Mouse (Mus musculus): Measurements from ENCODE around the gene Rpl10a. TPM values are rescaled to one million over a fixed set of nuclear protein-coding genes. Genes with fewer than 3 reads are reported as not detected.

Gene Rpl10a
- polyA plus RNA-seq, 1 experiment from 2014 or later = 604 TPM

- 54% methylated on average over 2 of the region's 2 CpGs for WGBS
- H3K27me3 ChIP-seq (replicated peaks; ENCODE audit: control insufficient read depth, insufficient read depth, low read length) = peaks cover 11% of the 10 kb centered on the region; the same call in 1 of the 2 replicates
- H3K4me2 ChIP-seq (ENCODE audit: low read depth, low read length) = no peak overlapping the region
- no peaks in the 10 kb centered on the region for H3K36me3 ChIP-seq (ENCODE audit: control insufficient read depth, insufficient read depth, low read length)
- no peak overlapping the region for H3K4me3 ChIP-seq (ENCODE audit: low read length)
- H3K9ac ChIP-seq (ENCODE audit: low read depth, low read length) = no peak overlapping the region
- H3K9me3 ChIP-seq (ENCODE audit: control insufficient read depth, low read length) = no peaks in the 10 kb centered on the region
- no peak overlapping the region for H3K27ac ChIP-seq (ENCODE audit: low read length)
- ATAC-seq = no peak
- H3K4me1 ChIP-seq (ENCODE audit: control insufficient read depth, insufficient read depth, low read length) = peaks cover 10% of the 10 kb centered on the region; the same call in 1 of the 2 replicates
Observed at GRCm38 (mm10) chr17:28371286-28371685, 43.0 kb downstream of the Rpl10a start.

- Histone ChIP-seq H3K4me2 (ENCODE audit: low read depth, low read length) (no peak overlapping the region), H3K36me3 (ENCODE audit: control insufficient read depth, insufficient read depth, low read length) (no peaks in the 10 kb centered on the region), H3K27me3 (replicated peaks; ENCODE audit: control insufficient read depth, insufficient read depth, low read length) (peaks cover 11% of the 10 kb centered on the region; the same call in 1 of the 2 replicates), H3K4me3 (ENCODE audit: low read length) (no peak overlapping the region), H3K4me1 (ENCODE audit: control insufficient read depth, insufficient read depth, low read length) (peaks cover 10% of the 10 kb centered on the region; the same call in 1 of the 2 replicates), H3K9ac (ENCODE audit: low read depth, low read length) (no peak overlapping the region), H3K9me3 (ENCODE audit: control insufficient read depth, low read length) (no peaks in the 10 kb centered on the region), H3K27ac (ENCODE audit: low read length) (no peak overlapping the region)
- ATAC-seq = no peak
- WGBS = 78% methylated on average over 1 of the region's 1 CpGs
Observed at GRCm38 (mm10) chr17:28371941-28372340, 43.7 kb downstream of the Rpl10a start.

- peaks cover 6% of the 10 kb centered on the region; the same call in 1 of the 2 replicates for H3K4me1 ChIP-seq (ENCODE audit: control insufficient read depth, insufficient read depth, low read length)
- WGBS = 16% methylated on average over 10 of the region's 10 CpGs
- H3K9me3 ChIP-seq (ENCODE audit: control insufficient read depth, low read length) = no peaks in the 10 kb centered on the region
- H3K4me2 ChIP-seq (ENCODE audit: low read depth, low read length) = no peak overlapping the region
- H3K27me3 ChIP-seq (replicated peaks; ENCODE audit: control insufficient read depth, insufficient read depth, low read length) = peaks cover 11% of the 10 kb centered on the region; the same call in 1 of the 2 replicates
- peak; percentile 48; the same call in 1 of the 2 replicates for ATAC-seq
- no peak overlapping the region for H3K27ac ChIP-seq (ENCODE audit: low read length)
- no peak overlapping the region for H3K9ac ChIP-seq (ENCODE audit: low read depth, low read length)
- no peak overlapping the region for H3K4me3 ChIP-seq (ENCODE audit: low read length)
- H3K36me3 ChIP-seq (ENCODE audit: control insufficient read depth, insufficient read depth, low read length) = no peaks in the 10 kb centered on the region
Observed at GRCm38 (mm10) chr17:28373821-28374220, 45.5 kb downstream of the Rpl10a start.

GRCm38 (mm10) chr17:28374494-28374893 lies 46.2 kb downstream of the Rpl10a start:
- H3K27ac ChIP-seq (ENCODE audit: low read length) = no peak overlapping the region
- H3K4me2 ChIP-seq (ENCODE audit: low read depth, low read length) = no peak overlapping the region
- no peak overlapping the region for H3K4me3 ChIP-seq (ENCODE audit: low read length)
- ATAC-seq = no peak
- 17% methylated on average over 15 of the region's 16 CpGs for WGBS
- peaks cover 11% of the 10 kb centered on the region; the same call in 1 of the 2 replicates for H3K27me3 ChIP-seq (replicated peaks; ENCODE audit: control insufficient read depth, insufficient read depth, low read length)
- peaks cover 6% of the 10 kb centered on the region; the same call in 1 of the 2 replicates for H3K4me1 ChIP-seq (ENCODE audit: control insufficient read depth, insufficient read depth, low read length)
- no peaks in the 10 kb centered on the region for H3K9me3 ChIP-seq (ENCODE audit: control insufficient read depth, low read length)
- H3K36me3 ChIP-seq (ENCODE audit: control insufficient read depth, insufficient read depth, low read length) = no peaks in the 10 kb centered on the region
- H3K9ac ChIP-seq (ENCODE audit: low read depth, low read length) = no peak overlapping the region

GRCm38 (mm10) chr17:28375592-28376061 lies 47.4 kb downstream of the Rpl10a start:
- peak; percentile 78 for ATAC-seq
- peaks cover 11% of the 10 kb centered on the region; the same call in 1 of the 2 replicates for H3K27me3 ChIP-seq (replicated peaks; ENCODE audit: control insufficient read depth, insufficient read depth, low read length)
- H3K4me3 ChIP-seq (ENCODE audit: low read length) = no peak overlapping the region
- H3K4me1 ChIP-seq (ENCODE audit: control insufficient read depth, insufficient read depth, low read length) = peaks cover 6% of the 10 kb centered on the region; the same call in 1 of the 2 replicates
- H3K27ac ChIP-seq (ENCODE audit: low read length) = no peak overlapping the region
- H3K36me3 ChIP-seq (ENCODE audit: control insufficient read depth, insufficient read depth, low read length) = no peaks in the 10 kb centered on the region
- H3K4me2 ChIP-seq (ENCODE audit: low read depth, low read length) = peak overlapping the region; percentile 6; the same call in 1 of the 2 replicates
- H3K9ac ChIP-seq (ENCODE audit: low read depth, low read length) = no peak overlapping the region
- WGBS = 7% methylated on average over 17 of the region's 17 CpGs
- H3K9me3 ChIP-seq (ENCODE audit: control insufficient read depth, low read length) = no peaks in the 10 kb centered on the region

GRCm38 (mm10) chr17:28380255-28380654 lies 52.0 kb downstream of the Rpl10a start:
- Histone ChIP-seq H3K27ac (ENCODE audit: low read length) (no peak overlapping the region), H3K4me1 (ENCODE audit: control insufficient read depth, insufficient read depth, low read length) (peaks cover 6% of the 10 kb centered on the region; the same call in 1 of the 2 replicates), H3K27me3 (replicated peaks; ENCODE audit: control insufficient read depth, insufficient read depth, low read length) (peaks cover 2% of the 10 kb centered on the region; the same call in 1 of the 2 replicates), H3K36me3 (ENCODE audit: control insufficient read depth, insufficient read depth, low read length) (no peaks in the 10 kb centered on the region), H3K4me3 (ENCODE audit: low read length) (no peak overlapping the region), H3K4me2 (ENCODE audit: low read depth, low read length) (no peak overlapping the region), H3K9me3 (ENCODE audit: control insufficient read depth, low read length) (no peaks in the 10 kb centered on the region), H3K9ac (ENCODE audit: low read depth, low read length) (no peak overlapping the region)
- WGBS = 4% methylated on average over 6 of the region's 6 CpGs
- no peak for ATAC-seq

Other genes with a start within 250 kb of the Rpl10a start
- gene Tcp11, start 247.8 kb upstream of the Rpl10a start, polyA plus RNA-seq (2015; fragmentation: Nextera tagmentation; extraction: Ambion mirVana) = 1.6 TPM in 2 replicates
- gene Scube3, start 186.3 kb upstream of the Rpl10a start, polyA plus RNA-seq (2015; fragmentation: Nextera tagmentation; extraction: Ambion mirVana) = 1.0 and 1.1 TPM in 2 replicates
- gene Zfp523, start 151.3 kb upstream of the Rpl10a start, polyA plus RNA-seq (2015; fragmentation: Nextera tagmentation; extraction: Ambion mirVana) = 22.1 and 23.7 TPM in 2 replicates
- 3.0 and 3.6 TPM in 2 replicates for gene Def6, start 120.7 kb upstream of the Rpl10a start, polyA plus RNA-seq (2015; fragmentation: Nextera tagmentation; extraction: Ambion mirVana)
- 2.2 and 2.3 TPM in 2 replicates for gene Ppard, start 95.8 kb upstream of the Rpl10a start, polyA plus RNA-seq (2015; fragmentation: Nextera tagmentation; extraction: Ambion mirVana)
- gene Fance, start 15.0 kb upstream of the Rpl10a start, polyA plus RNA-seq (2015; fragmentation: Nextera tagmentation; extraction: Ambion mirVana) = 20.2 and 21.8 TPM in 2 replicates
- 8.5 and 9.3 TPM in 2 replicates for gene Tead3, start 22.3 kb downstream of the Rpl10a start, polyA plus RNA-seq (2015; fragmentation: Nextera tagmentation; extraction: Ambion mirVana)
- 3.0 and 3.6 TPM in 2 replicates for gene Tulp1, start 36.8 kb downstream of the Rpl10a start, polyA plus RNA-seq (2015; fragmentation: Nextera tagmentation; extraction: Ambion mirVana)
- gene Fkbp5, start 189.1 kb downstream of the Rpl10a start, polyA plus RNA-seq (2015; fragmentation: Nextera tagmentation; extraction: Ambion mirVana) = 22.0 and 27.3 TPM in 2 replicates
- gene Armc12, start 202.3 kb downstream of the Rpl10a start, polyA plus RNA-seq (2015; fragmentation: Nextera tagmentation; extraction: Ambion mirVana) = not detected in 2 replicates
- gene Clpsl2, start 220.9 kb downstream of the Rpl10a start, polyA plus RNA-seq (2015; fragmentation: Nextera tagmentation; extraction: Ambion mirVana) = not detected in 2 replicates
- 1,810 and 2,508 TPM in 2 replicates for gene Clps, start 232.3 kb downstream of the Rpl10a start, polyA plus RNA-seq (2015; fragmentation: Nextera tagmentation; extraction: Ambion mirVana)
- 0.92 and 1.0 TPM in 2 replicates for gene Lhfpl5, start 247.2 kb downstream of the Rpl10a start, polyA plus RNA-seq (2015; fragmentation: Nextera tagmentation; extraction: Ambion mirVana)